Mouse (Mus musculus): ENCODE results near the gene Vill.

- TF ChIP-seq EP300 (IDR thresholded peaks at IDR 0.05; ENCODE audit: low read depth) (no peak), CTCF (IDR thresholded peaks at IDR 0.05; ENCODE audit: low read depth) (no peak)
Observed at GRCm38 (mm10) chr9:119034069-119034468, 18.5 kb upstream of the Vill start.
